Mouse (Mus musculus) ES-Bruce4 (cell line): Measurements from ENCODE around the gene Dcps.

ENCODE experiments used
- CTCF ChIP-seq: IDR thresholded peaks from one replicate; pipeline ENCODE4 v1.8.1; 2011; ENCODE audit warnings: low read depth, low read length
- POLR2A ChIP-seq: IDR thresholded peaks from one replicate; pipeline ENCODE4 v1.8.1; 2011; ENCODE audit warnings: low read length; ENCODE audit not compliant: insufficient read depth

GRCm38 (mm10) chr9:35166798-35167635, 8.8 kb downstream of the Dcps start:
- TF ChIP-seq POLR2A: no peak
- no peak for TF ChIP-seq CTCF
